Mouse (Mus musculus): ENCODE measurements at regions not wholly inside any gene's neighbourhood (a gene's known extent, or its start where the extent isn't known, plus 50 kb on each side); places are given as distances from the start of the nearest gene placed in this dataset.

- Histone ChIP-seq H3K4me1 (replicated peaks; ENCODE audit: low read depth, low read length) (no peaks in the 10 kb centered on the region), H3K9me3 (ENCODE audit: low read length) (no peaks in the 10 kb centered on the region)
These were observed 202.7 kb upstream of the Eci2 start for GRCm38 (mm10) chr13:35229601-35230000.

DNA sequence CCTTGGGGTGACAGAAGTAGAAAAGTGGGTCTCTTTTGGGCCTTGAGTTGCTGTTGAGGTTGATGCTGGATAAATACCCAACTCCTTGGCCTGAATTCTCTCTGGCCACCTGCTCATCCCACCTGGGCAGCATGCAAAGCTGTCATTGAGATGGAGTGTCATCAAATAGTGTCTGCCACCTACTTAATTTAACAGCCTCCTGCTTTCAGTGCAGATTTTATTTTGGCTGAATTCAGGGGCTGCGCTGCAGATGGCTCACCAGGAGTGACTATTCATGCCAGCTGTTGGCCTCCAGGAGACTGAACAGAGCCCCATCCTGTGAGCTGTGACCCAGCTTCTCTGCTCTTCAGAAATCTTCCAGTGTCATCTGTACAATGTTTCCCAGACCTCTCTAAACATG is 206.7 kb upstream of the Eci2 start:
- H3K4me1 ChIP-seq (replicated peaks; ENCODE audit: low read depth, low read length), result no peaks in the 10 kb centered on the region
- no peaks in the 10 kb centered on the region for H3K9me3 ChIP-seq (ENCODE audit: low read length)
- no peak overlapping the region for H3K4me3 ChIP-seq (replicated peaks; ENCODE audit: low read length)
- H3K27me3 ChIP-seq (ENCODE audit: insufficient read depth, low read length), result no peaks in the 10 kb centered on the region
- no peak for TF ChIP-seq NANOG (IDR thresholded peaks at IDR 0.05; ENCODE audit: borderline replicate concordance, low read length)
- no peak for TF ChIP-seq POU5F1 (IDR thresholded peaks at IDR 0.05; ENCODE audit: borderline replicate concordance, low read length)
- no peak for TF ChIP-seq CTCF (conservative IDR thresholded peaks at IDR 0.05; ENCODE audit: low read length)
- no peaks in the 10 kb centered on the region for H3K36me3 ChIP-seq (ENCODE audit: insufficient read depth, low read length)

More at GRCm38 (mm10) chr13:35229601-35230000, 202.7 kb upstream of the Eci2 start:
- TF ChIP-seq CTCF (conservative IDR thresholded peaks at IDR 0.05; ENCODE audit: low read length) (no peak), POU5F1 (IDR thresholded peaks at IDR 0.05; ENCODE audit: borderline replicate concordance, low read length) (no peak), NANOG (IDR thresholded peaks at IDR 0.05; ENCODE audit: borderline replicate concordance, low read length) (no peak)
- H3K36me3 ChIP-seq (ENCODE audit: insufficient read depth, low read length), result no peaks in the 10 kb centered on the region
- H3K4me3 ChIP-seq (replicated peaks; ENCODE audit: low read length), result no peak overlapping the region
- H3K27me3 ChIP-seq (ENCODE audit: insufficient read depth, low read length), result no peaks in the 10 kb centered on the region

DNA sequence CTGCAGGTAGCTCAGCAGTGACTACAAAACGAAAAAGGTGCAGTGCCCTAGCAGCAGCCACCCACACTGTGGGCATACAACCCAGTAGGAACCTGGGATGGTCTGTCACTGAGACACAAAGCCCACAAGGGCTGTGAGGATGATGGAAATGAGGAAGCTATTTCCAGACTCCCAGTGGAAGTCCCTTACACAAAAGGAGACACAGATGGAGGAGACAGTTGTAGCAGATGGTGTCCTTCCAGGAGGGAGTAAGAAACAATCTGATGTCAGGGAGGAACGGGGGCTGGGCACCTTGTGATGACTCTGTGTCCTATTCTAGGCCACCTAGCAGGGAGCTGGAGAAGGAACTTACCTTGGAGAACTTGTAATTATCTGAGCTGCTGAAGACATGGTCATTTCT is 214.5 kb upstream of the Eci2 start:
- TF ChIP-seq NANOG (IDR thresholded peaks at IDR 0.05; ENCODE audit: borderline replicate concordance, low read length), result no peak
- TF ChIP-seq CTCF (conservative IDR thresholded peaks at IDR 0.05; ENCODE audit: low read length), result no peak
- no peak for TF ChIP-seq POU5F1 (IDR thresholded peaks at IDR 0.05; ENCODE audit: borderline replicate concordance, low read length)
- Histone ChIP-seq H3K36me3 (ENCODE audit: insufficient read depth, low read length) (no peaks in the 10 kb centered on the region), H3K4me3 (replicated peaks; ENCODE audit: low read length) (no peak overlapping the region), H3K27me3 (ENCODE audit: insufficient read depth, low read length) (no peaks in the 10 kb centered on the region), H3K9me3 (ENCODE audit: low read length) (peaks cover 7% of the 10 kb centered on the region), H3K4me1 (replicated peaks; ENCODE audit: low read depth, low read length) (no peaks in the 10 kb centered on the region)

DNA sequence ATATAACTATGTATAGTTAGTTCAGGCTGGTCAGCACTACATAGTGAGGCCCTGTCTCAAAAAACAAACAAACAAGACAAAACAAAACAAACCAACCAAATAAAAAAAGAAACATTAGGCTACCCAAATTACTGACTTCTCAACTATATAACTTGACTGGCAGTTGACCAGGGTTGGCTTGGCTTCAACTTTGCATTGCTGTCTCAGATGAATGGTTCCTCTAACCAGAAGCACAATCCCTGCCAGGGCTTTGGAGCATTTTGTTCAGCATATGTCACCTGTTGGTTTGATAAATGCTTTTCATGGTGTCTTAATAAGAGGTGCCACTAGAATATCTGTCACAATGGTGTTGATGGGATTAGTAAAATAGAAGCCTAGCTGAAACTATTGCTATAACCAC is 217.1 kb upstream of the Eci2 start:
- H3K4me3 ChIP-seq (replicated peaks; ENCODE audit: low read length), result no peak overlapping the region
- peaks cover 7% of the 10 kb centered on the region for H3K9me3 ChIP-seq (ENCODE audit: low read length)
- no peaks in the 10 kb centered on the region for H3K27me3 ChIP-seq (ENCODE audit: insufficient read depth, low read length)
- no peaks in the 10 kb centered on the region for H3K36me3 ChIP-seq (ENCODE audit: insufficient read depth, low read length)
- no peak for TF ChIP-seq NANOG (IDR thresholded peaks at IDR 0.05; ENCODE audit: borderline replicate concordance, low read length)
- no peak for TF ChIP-seq CTCF (conservative IDR thresholded peaks at IDR 0.05; ENCODE audit: low read length)
- no peak for TF ChIP-seq POU5F1 (IDR thresholded peaks at IDR 0.05; ENCODE audit: borderline replicate concordance, low read length)
- H3K4me1 ChIP-seq (replicated peaks; ENCODE audit: low read depth, low read length), result no peaks in the 10 kb centered on the region

DNA sequence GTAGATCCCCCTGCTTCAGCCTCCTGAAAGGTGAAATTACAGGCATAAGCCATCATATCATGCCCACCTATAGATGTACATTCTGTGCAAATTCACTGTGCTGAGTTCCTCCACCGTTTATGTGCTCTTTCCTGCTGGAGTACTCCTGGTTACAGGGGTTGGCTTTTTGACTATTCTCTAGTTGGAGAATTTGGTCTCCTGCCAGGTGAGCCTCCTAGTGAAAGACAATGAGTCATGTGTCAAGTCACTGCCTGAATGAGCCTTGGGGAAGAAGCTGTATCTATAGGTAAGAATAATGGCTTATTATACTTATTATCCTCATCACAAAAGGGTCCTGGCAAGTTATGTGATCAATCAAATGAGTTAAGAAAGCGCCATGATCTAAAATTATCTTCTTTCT is 230.5 kb upstream of the Eci2 start:
- peaks cover 7% of the 10 kb centered on the region; the same call in 1 of the 2 replicates for H3K9me3 ChIP-seq (ENCODE audit: low read length)
- no peaks in the 10 kb centered on the region for H3K4me1 ChIP-seq (replicated peaks; ENCODE audit: low read depth, low read length)
- no peak overlapping the region for H3K4me3 ChIP-seq (replicated peaks; ENCODE audit: low read length)
- no peaks in the 10 kb centered on the region for H3K27me3 ChIP-seq (ENCODE audit: insufficient read depth, low read length)
- TF ChIP-seq CTCF (conservative IDR thresholded peaks at IDR 0.05; ENCODE audit: low read length), result no peak
- no peak for TF ChIP-seq NANOG (IDR thresholded peaks at IDR 0.05; ENCODE audit: borderline replicate concordance, low read length)
- TF ChIP-seq POU5F1 (IDR thresholded peaks at IDR 0.05; ENCODE audit: borderline replicate concordance, low read length), result no peak
- H3K36me3 ChIP-seq (ENCODE audit: insufficient read depth, low read length), result no peaks in the 10 kb centered on the region

DNA sequence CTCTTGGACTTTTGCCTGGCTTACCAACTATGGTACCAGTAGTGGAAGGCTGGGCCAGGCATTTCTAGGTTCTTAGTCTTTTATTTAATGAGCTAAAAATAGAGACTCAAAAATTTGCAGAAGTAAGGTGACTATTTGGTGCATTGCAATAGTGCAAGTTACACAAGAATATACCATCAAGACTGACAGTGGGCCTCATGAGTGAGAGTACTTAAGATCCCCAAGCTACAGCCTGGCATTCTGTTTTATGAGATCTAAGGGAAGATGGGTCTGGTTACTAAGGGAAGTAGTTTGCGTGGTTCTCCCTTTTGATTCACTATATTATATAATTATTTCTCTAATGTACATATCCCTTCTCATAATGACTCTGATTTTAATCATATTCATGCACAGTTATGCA is 231.8 kb upstream of the Eci2 start:
- no peaks in the 10 kb centered on the region for H3K36me3 ChIP-seq (ENCODE audit: insufficient read depth, low read length)
- H3K4me1 ChIP-seq (replicated peaks; ENCODE audit: low read depth, low read length), result no peaks in the 10 kb centered on the region
- TF ChIP-seq CTCF (conservative IDR thresholded peaks at IDR 0.05; ENCODE audit: low read length) (no peak), NANOG (IDR thresholded peaks at IDR 0.05; ENCODE audit: borderline replicate concordance, low read length) (no peak), POU5F1 (IDR thresholded peaks at IDR 0.05; ENCODE audit: borderline replicate concordance, low read length) (no peak)
- no peaks in the 10 kb centered on the region for H3K27me3 ChIP-seq (ENCODE audit: insufficient read depth, low read length)
- no peak overlapping the region for H3K4me3 ChIP-seq (replicated peaks; ENCODE audit: low read length)
- H3K9me3 ChIP-seq (ENCODE audit: low read length), result peaks cover 7% of the 10 kb centered on the region; the same call in 1 of the 2 replicates

DNA sequence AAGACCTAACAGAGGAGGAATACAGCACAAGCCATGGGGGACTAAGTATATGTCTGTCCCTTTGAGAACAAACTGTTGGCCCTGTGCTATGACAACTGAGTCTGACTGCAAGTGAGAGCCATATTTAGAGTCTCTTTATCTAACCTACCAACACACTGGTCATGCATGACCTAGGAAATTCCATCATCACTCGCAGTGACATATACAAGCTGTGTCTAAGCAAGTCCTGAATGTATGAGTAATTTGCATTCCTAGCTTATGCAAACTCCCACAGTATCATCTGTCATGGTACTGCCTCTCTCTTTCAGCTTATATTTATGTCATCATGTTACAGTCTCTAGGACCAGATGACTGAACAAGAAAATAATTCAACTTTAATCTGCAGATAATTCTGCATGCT is 257.1 kb upstream of the Eci2 start:
- H3K4me1 ChIP-seq (replicated peaks; ENCODE audit: low read depth, low read length), result no peaks in the 10 kb centered on the region
- no peaks in the 10 kb centered on the region for H3K27me3 ChIP-seq (ENCODE audit: insufficient read depth, low read length)
- no peak for TF ChIP-seq CTCF (conservative IDR thresholded peaks at IDR 0.05; ENCODE audit: low read length)
- no peak overlapping the region for H3K4me3 ChIP-seq (replicated peaks; ENCODE audit: low read length)
- H3K36me3 ChIP-seq (ENCODE audit: insufficient read depth, low read length), result no peaks in the 10 kb centered on the region
- H3K9me3 ChIP-seq (ENCODE audit: low read length), result no peaks in the 10 kb centered on the region

DNA sequence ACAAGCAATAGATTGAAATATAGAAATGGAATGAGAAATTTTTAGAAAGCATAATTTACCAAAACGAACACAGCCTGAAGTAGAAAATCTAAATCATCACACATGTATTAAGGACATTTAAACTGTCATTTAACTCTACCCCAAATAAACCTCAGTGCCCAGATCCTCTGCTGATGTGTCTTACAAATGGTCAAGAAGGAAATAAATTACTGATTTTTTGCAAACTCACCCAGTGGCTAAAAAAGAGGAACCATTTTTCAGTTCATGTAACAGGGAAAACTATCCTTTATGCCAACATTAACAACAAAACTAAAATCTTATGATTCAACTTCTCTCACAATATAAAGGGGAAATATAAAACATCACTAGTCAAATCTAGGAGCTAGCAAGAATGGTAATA is 275.2 kb upstream of the Eci2 start:
- no peaks in the 10 kb centered on the region for H3K4me1 ChIP-seq (replicated peaks; ENCODE audit: low read depth, low read length)
- H3K4me3 ChIP-seq (replicated peaks; ENCODE audit: low read length), result no peak overlapping the region
- H3K36me3 ChIP-seq (ENCODE audit: insufficient read depth, low read length), result no peaks in the 10 kb centered on the region
- H3K27me3 ChIP-seq (ENCODE audit: insufficient read depth, low read length), result no peaks in the 10 kb centered on the region
- TF ChIP-seq NANOG (IDR thresholded peaks at IDR 0.05; ENCODE audit: borderline replicate concordance, low read length) (no peak), POU5F1 (IDR thresholded peaks at IDR 0.05; ENCODE audit: borderline replicate concordance, low read length) (no peak), CTCF (conservative IDR thresholded peaks at IDR 0.05; ENCODE audit: low read length) (no peak)
- H3K9me3 ChIP-seq (ENCODE audit: low read length), result no peaks in the 10 kb centered on the region

GRCm38 (mm10) chr13:35316772-35317171 is 289.9 kb upstream of the Eci2 start:
- TF ChIP-seq NANOG (IDR thresholded peaks at IDR 0.05; ENCODE audit: borderline replicate concordance, low read length), result no peak
- TF ChIP-seq POU5F1 (IDR thresholded peaks at IDR 0.05; ENCODE audit: borderline replicate concordance, low read length), result no peak
- TF ChIP-seq CTCF (conservative IDR thresholded peaks at IDR 0.05; ENCODE audit: low read length), result no peak
- H3K4me3 ChIP-seq (replicated peaks; ENCODE audit: low read length), result no peak overlapping the region
- no peaks in the 10 kb centered on the region for H3K27me3 ChIP-seq (ENCODE audit: insufficient read depth, low read length)
- no peaks in the 10 kb centered on the region for H3K9me3 ChIP-seq (ENCODE audit: low read length)
- no peaks in the 10 kb centered on the region for H3K36me3 ChIP-seq (ENCODE audit: insufficient read depth, low read length)
- no peaks in the 10 kb centered on the region for H3K4me1 ChIP-seq (replicated peaks; ENCODE audit: low read depth, low read length)
